Mouse (Mus musculus) CH12.LX (cell line): ENCODE results near the gene Pkp4. TPM values are rescaled to one million over a fixed set of nuclear protein-coding genes. Genes with fewer than 3 reads are reported as not detected.

Source experiments
- DNase-seq: peaks from one replicate; pipeline ENCODE4 v3.0.0-alpha.2; 2013; ENCODE audit errors: extremely low read depth
- H3K27ac ChIP-seq: 2 replicates; pipeline ENCODE4 v1.5.1; 2012; ENCODE audit warnings: low read depth, mild to moderate bottlenecking, control low read depth, moderate library complexity; ENCODE audit not compliant: insufficient read depth
- H3K27me3 ChIP-seq: replicated peaks from 2 replicates; pipeline ENCODE3; 2012; ENCODE audit warnings: inconsistent platforms
- H3K36me3 ChIP-seq, 2 experiments: replicated peaks in 1 of 2; 2 replicates each; pipeline versions ENCODE3 to v1.6.1; 2012; ENCODE audit warnings: inconsistent platforms in 1 of 2, low read length in 1 of 2, mild to moderate bottlenecking in 1 of 2, mixed read lengths in 1 of 2, moderate library complexity in 1 of 2; ENCODE audit not compliant: control insufficient read depth in 1 of 2, insufficient read depth in 1 of 2
- H3K4me1 ChIP-seq, 2 experiments: 2 replicates each; pipeline ENCODE4 v1.6.1; 2012; ENCODE audit warnings: inconsistent platforms in 1 of 2, moderate library complexity in 1 of 2; ENCODE audit not compliant: insufficient read depth in 2 of 2, control insufficient read depth in 1 of 2
- H3K4me2 ChIP-seq: 2 replicates; pipeline ENCODE4 v1.6.1; 2012; ENCODE audit warnings: low read depth, mild to moderate bottlenecking, control low read depth; ENCODE audit not compliant: poor library complexity, insufficient read depth, severe bottlenecking
- H3K4me3 ChIP-seq, 3 experiments: fragments of 150-350 bp in 1 of 3; sonication (generic) in 1 of 3; replicated peaks in 1 of 3; 2 replicates each; pipeline versions ENCODE3 to v1.5.1; 2011 to 2012; ENCODE audit warnings: low read depth in 2 of 3, low read length in 2 of 3, mild to moderate bottlenecking in 2 of 3, moderate library complexity in 2 of 3, control low read depth in 1 of 3, improper control_type of control experiment in 1 of 3, inconsistent platforms in 1 of 3, mixed read lengths in 1 of 3; ENCODE audit not compliant: poor library complexity in 1 of 3
- H3K79me2 ChIP-seq: replicated peaks from 2 replicates; pipeline ENCODE4 v1.6.1; 2012; ENCODE audit warnings: mild to moderate bottlenecking, moderate library complexity; ENCODE audit not compliant: control insufficient read depth, poor library complexity, insufficient read depth, severe bottlenecking; ENCODE audit errors: extremely low read depth
- H3K9ac ChIP-seq: 2 replicates; pipeline ENCODE4 v1.6.1; 2012; ENCODE audit warnings: low read depth, mild to moderate bottlenecking, control low read depth, moderate library complexity; ENCODE audit not compliant: insufficient read depth
- H3K9me3 ChIP-seq: replicated peaks from 2 replicates; pipeline ENCODE3; 2012; ENCODE audit warnings: low read length, inconsistent platforms, mixed read lengths
- BHLHE40 ChIP-seq: IDR thresholded peaks from 2 replicates; pipeline ENCODE4 v1.6.1; 2011; ENCODE audit warnings: mild to moderate bottlenecking, low read depth, low read length, improper control_type of control experiment
- CHD1 ChIP-seq: IDR thresholded peaks from 2 replicates; pipeline ENCODE4 v1.6.1; 2012; ENCODE audit warnings: low read depth, low read length, improper control_type of control experiment, inconsistent platforms
- CTCF ChIP-seq, 2 experiments: IDR thresholded peaks in 1 of 2; conservative IDR thresholded peaks in 1 of 2; 2 replicates each; pipeline ENCODE4 v1.5.1; 2011 to 2012; ENCODE audit warnings: low read depth in 2 of 2, low read length in 2 of 2, improper control_type of control experiment in 1 of 2, inconsistent platforms in 1 of 2, mild to moderate bottlenecking in 1 of 2, moderate library complexity in 1 of 2
- E2F4 ChIP-seq: IDR thresholded peaks from 2 replicates; pipeline ENCODE4 v1.6.1; 2011; ENCODE audit warnings: low read depth, low read length, improper control_type of control experiment; ENCODE audit not compliant: insufficient replicate concordance
- ELF1 ChIP-seq: IDR thresholded peaks from 2 replicates; pipeline ENCODE4 v1.6.1; 2014; ENCODE audit warnings: low read depth, mild to moderate bottlenecking, inconsistent platforms, low read length, improper control_type of control experiment
- EP300 ChIP-seq: IDR thresholded peaks from 2 replicates; pipeline ENCODE4 v1.6.1; 2011; ENCODE audit warnings: low read length, improper control_type of control experiment
- ETS1 ChIP-seq: conservative IDR thresholded peaks from 2 replicates; pipeline ENCODE4 v1.6.1; 2012; ENCODE audit warnings: low read depth, mild to moderate bottlenecking, inconsistent platforms, low read length, improper control_type of control experiment, moderate library complexity
- HCFC1 ChIP-seq: IDR thresholded peaks from 2 replicates; pipeline ENCODE4 v1.6.1; 2012; ENCODE audit warnings: low read depth, mild to moderate bottlenecking, inconsistent platforms, low read length, improper control_type of control experiment
- IRF4 ChIP-seq: IDR thresholded peaks from 2 replicates; pipeline ENCODE4 v1.6.1; 2014; ENCODE audit warnings: low read depth, mild to moderate bottlenecking, inconsistent platforms, low read length, improper control_type of control experiment
- JUN ChIP-seq: IDR thresholded peaks from 2 replicates; pipeline ENCODE4 v1.6.1; 2011; ENCODE audit warnings: low read depth, mild to moderate bottlenecking, low read length, improper control_type of control experiment, moderate library complexity; ENCODE audit not compliant: insufficient read depth
- JUND ChIP-seq: conservative IDR thresholded peaks from 2 replicates; pipeline ENCODE4 v1.6.1; 2011; ENCODE audit warnings: low read depth, low read length, improper control_type of control experiment
- KAT2A ChIP-seq: IDR thresholded peaks from 2 replicates; pipeline ENCODE4 v1.6.1; 2012; ENCODE audit warnings: low read length, improper control_type of control experiment, inconsistent platforms; ENCODE audit not compliant: insufficient replicate concordance
- MAX ChIP-seq: IDR thresholded peaks from 2 replicates; pipeline ENCODE4 v1.6.1; 2011; ENCODE audit warnings: low read length, improper control_type of control experiment
- MAZ ChIP-seq: IDR thresholded peaks from 2 replicates; pipeline ENCODE4 v1.6.1; 2012; ENCODE audit warnings: low read depth, mild to moderate bottlenecking, inconsistent platforms, low read length, improper control_type of control experiment, moderate library complexity
- MEF2A ChIP-seq: IDR thresholded peaks from 2 replicates; pipeline ENCODE4 v1.6.1; 2014; ENCODE audit warnings: low read depth, mild to moderate bottlenecking, inconsistent platforms, low read length, improper control_type of control experiment, borderline replicate concordance
- MYC ChIP-seq: IDR thresholded peaks from 2 replicates; pipeline ENCODE4 v1.6.1; 2011; ENCODE audit warnings: low read depth, mild to moderate bottlenecking, improper control_type of control experiment, low read length
- NELFE ChIP-seq: IDR thresholded peaks from 2 replicates; pipeline ENCODE4 v1.6.1; 2011; ENCODE audit warnings: low read depth, low read length, improper control_type of control experiment
- NRF1 ChIP-seq: IDR thresholded peaks from 2 replicates; pipeline ENCODE4 v1.6.1; 2014; ENCODE audit warnings: low read depth, mild to moderate bottlenecking, inconsistent platforms, low read length, improper control_type of control experiment, moderate library complexity
- RAD21 ChIP-seq: IDR thresholded peaks from 2 replicates; pipeline ENCODE4 v1.6.1; 2011; ENCODE audit warnings: low read depth, mild to moderate bottlenecking, low read length, improper control_type of control experiment, moderate library complexity
- SIN3A ChIP-seq: IDR thresholded peaks from 2 replicates; pipeline ENCODE4 v1.6.1; 2012; ENCODE audit warnings: low read length, improper control_type of control experiment, inconsistent platforms
- SMC3 ChIP-seq: IDR thresholded peaks from 2 replicates; pipeline ENCODE4 v1.6.1; 2011; ENCODE audit warnings: low read depth, low read length, improper control_type of control experiment
- TCF12 ChIP-seq: IDR thresholded peaks from 2 replicates; pipeline ENCODE4 v1.6.1; 2014; ENCODE audit warnings: low read depth, mild to moderate bottlenecking, inconsistent platforms, low read length, improper control_type of control experiment
- UBTF ChIP-seq: IDR thresholded peaks from 2 replicates; pipeline ENCODE4 v1.6.1; 2012; ENCODE audit warnings: low read depth, mild to moderate bottlenecking, inconsistent platforms, low read length, improper control_type of control experiment, moderate library complexity
- USF1 ChIP-seq: IDR thresholded peaks from 2 replicates; pipeline ENCODE4 v1.6.1; 2014; ENCODE audit warnings: low read depth, mild to moderate bottlenecking, inconsistent platforms, low read length, improper control_type of control experiment
- USF2 ChIP-seq: conservative IDR thresholded peaks from 2 replicates; pipeline ENCODE4 v1.6.1; 2011; ENCODE audit warnings: low read depth, low read length, improper control_type of control experiment
- ZMIZ1 ChIP-seq: IDR thresholded peaks from 2 replicates; pipeline ENCODE4 v1.6.1; 2012; ENCODE audit warnings: low read depth, mild to moderate bottlenecking, inconsistent platforms, low read length, improper control_type of control experiment
- dilution Hi-C: fragments of 300-500 bp; cut with MboI; formaldehyde crosslinking; loops from 2 replicates; pipeline ENCODE4 v1.14.3; 2020; ENCODE audit warnings: low sequenced_read_pairs; ENCODE audit not compliant: extremely low pct_unique_long_range_greater_than_20kb, extremely low pct_ligation_motif_present
- in situ Hi-C: fragments of 300-500 bp; cut with MboI; formaldehyde crosslinking; loops from 3 replicates; pipeline ENCODE4 v1.14.3; 2019; ENCODE audit warnings: low sequenced_read_pairs, low pct_ligation_motif_present, low pct_unique_long_range_greater_than_20kb, mixed read lengths
- polyA plus RNA-seq: library from polyadenylated mRNA; unstranded; fragments of >175 nt; gene quantifications from 2 replicates; pipeline ENCODE4 v1.2.1, GENCODE M21; 2012; ENCODE audit warnings: low read depth; ENCODE audit not compliant: insufficient read length
- total RNA-seq, 2 experiments: library from RNA; depleted of rRNA; stranded (reverse); fragments of 300-350 nt in 1 of 2; fragments of >200 nt in 1 of 2; gene quantifications; 2 replicates each; pipeline ENCODE4 v1.2.3; 2012 to 2014

Pkp4 gene
- total and polyA plus RNA-seq, 3 experiments, result not detected

GRCm38 (mm10) chr2:59155428-59155827 lies 5.2 kb upstream of the Pkp4 start:
- Histone ChIP-seq H3K27me3 (no peaks in the 10 kb centered on the region), H3K4me3 (no peak overlapping the region), H3K27ac (no peak overlapping the region), H3K9ac (no peak overlapping the region), H3K4me1 (no peaks in the 10 kb centered on the region), H3K79me2 (no peaks in the 10 kb centered on the region), H3K9me3 (peaks cover 50% of the 10 kb centered on the region), H3K36me3 (no peaks in the 10 kb centered on the region), H3K4me2 (no peak overlapping the region)
- in situ Hi-C loops, result no loop called here
- no peak for TF ChIP-seq E2F4
- no peak for TF ChIP-seq MYC
- no peak for DNase-seq
- dilution Hi-C loops, result no loop called here

GRCm38 (mm10) chr2:59158117-59158516 lies 2.5 kb upstream of the Pkp4 start:
- Histone ChIP-seq H3K4me2 (no peak overlapping the region), H3K4me3 (no peak overlapping the region), H3K27me3 (no peaks in the 10 kb centered on the region), H3K9ac (no peak overlapping the region), H3K27ac (no peak overlapping the region), H3K36me3 (no peaks in the 10 kb centered on the region), H3K79me2 (no peaks in the 10 kb centered on the region), H3K9me3 (peaks cover 57% of the 10 kb centered on the region), H3K4me1 (no peaks in the 10 kb centered on the region)
- DNase-seq, result no peak
- in situ Hi-C loops (no loop called here), dilution Hi-C loops (no loop called here)
- TF ChIP-seq NELFE (no peak), ETS1 (no peak), CHD1 (no peak), UBTF (no peak), MYC (no peak), MAX (no peak), USF1 (no peak), TCF12 (no peak), SIN3A (no peak), HCFC1 (no peak), RAD21 (no peak), KAT2A (no peak), E2F4 (no peak), MEF2A (no peak)

- no peaks in the 10 kb centered on the region for H3K27me3 ChIP-seq
- H3K36me3 ChIP-seq, result no peaks in the 10 kb centered on the region
- no peak for DNase-seq
- no peak overlapping the region for H3K9ac ChIP-seq
- H3K4me3 ChIP-seq, result no peak overlapping the region
- in situ Hi-C loops, result no loop called here
- H3K9me3 ChIP-seq, result peaks cover 60% of the 10 kb centered on the region
- no peaks in the 10 kb centered on the region for H3K4me1 ChIP-seq
- no peak overlapping the region for H3K4me2 ChIP-seq
- H3K79me2 ChIP-seq, result no peaks in the 10 kb centered on the region
- H3K27ac ChIP-seq, result no peak overlapping the region
- dilution Hi-C loops, result no loop called here
- TF ChIP-seq JUND (no peak), MAZ (no peak), HCFC1 (no peak), RAD21 (no peak), ZMIZ1 (no peak), USF1 (no peak), CTCF (conservative IDR thresholded peaks at IDR 0.05 in 1 of 2, IDR thresholded peaks at IDR 0.05 in 1 of 2; ENCODE audit: low read depth in 2 of 2, low read length in 2 of 2) (no peak), BHLHE40 (no peak), EP300 (no peak), SMC3 (no peak), CHD1 (no peak), E2F4 (no peak), ELF1 (no peak), JUN (no peak), IRF4 (no peak), USF2 (no peak), NRF1 (no peak), UBTF (no peak)
Observed at GRCm38 (mm10) chr2:59159961-59160604, 567 bp upstream of the Pkp4 start.
